Mouse (Mus musculus) layer of hippocampus, postnatal 25 days (tissue): ENCODE data around the gene Sbno1. TPM values are rescaled to one million over a fixed set of nuclear protein-coding genes. Genes with fewer than 3 reads are reported as not detected.
"Not testable (repeated sequence)": the region's sequence is repeated elsewhere in the genome, so short reads cannot be mapped to it uniquely, and the experiment has no call there.

ENCODE experiments used
- DNase-seq, 2 experiments: peaks; one replicate each; pipeline ENCODE4 v3.0.0; 2022; ENCODE audit warnings: mixed read lengths in 2 of 2, low spot score in 1 of 2; ENCODE audit errors: extremely low spot score in 1 of 2
- total RNA-seq, 2 experiments: library from RNA; stranded (reverse); gene quantifications; 2 replicates each; pipeline ENCODE4 v1.2.3; 2021

The Sbno1 gene
- total RNA-seq, 2 experiments from 2014 or later = 143 to 144 TPM

- no peak for DNase-seq
These were observed 48.7 kb downstream of the Sbno1 start for GRCm38 (mm10) chr5:124377149-124377548.

- no peak for DNase-seq
These were observed 49.4 kb downstream of the Sbno1 start for GRCm38 (mm10) chr5:124376401-124376800.

DNA sequence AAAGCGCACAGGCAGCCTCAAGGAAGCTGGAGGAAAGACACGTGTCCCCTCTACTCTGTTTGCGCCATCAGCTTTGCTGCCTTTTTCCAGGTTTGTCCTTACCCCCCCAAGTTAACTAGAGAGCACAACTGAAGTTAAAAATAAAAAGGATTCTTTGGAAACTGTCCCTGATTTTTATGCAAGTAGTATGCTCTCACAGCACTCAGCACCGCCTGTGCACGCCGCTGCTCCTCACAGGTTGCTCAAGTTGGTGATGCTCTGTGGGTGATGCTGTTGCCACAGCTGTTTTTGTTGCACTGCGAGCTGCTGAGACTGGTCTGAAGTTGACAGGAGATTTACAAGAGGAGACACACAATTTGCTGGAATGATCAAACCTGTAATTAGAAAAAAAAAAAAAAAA, 51.5 kb downstream of the Sbno1 start:
- no peak for DNase-seq

- DNase-seq = no peak
These were observed 59.1 kb downstream of the Sbno1 start for GRCm38 (mm10) chr5:124366721-124367120.

DNA sequence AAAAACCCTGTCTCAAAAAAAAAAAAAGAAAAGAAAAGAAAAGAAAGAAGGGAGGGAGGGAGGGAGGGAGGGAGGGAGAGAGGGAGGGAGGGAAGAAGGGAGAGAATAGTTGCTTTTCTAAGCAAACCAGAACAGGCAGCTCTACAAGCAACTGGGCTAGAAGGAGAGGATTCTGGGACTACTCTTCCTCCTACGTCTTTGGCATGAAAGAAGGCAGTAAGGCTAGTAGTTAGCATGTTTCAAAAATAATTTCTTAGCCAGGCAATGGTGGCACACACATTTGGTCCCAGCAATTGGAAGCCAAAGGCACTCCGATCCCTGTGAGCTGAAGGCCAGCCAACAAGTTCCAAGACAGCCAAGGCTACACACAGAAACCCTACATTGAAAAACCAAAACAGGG, 60.0 kb downstream of the Sbno1 start:
- no peak for DNase-seq

DNA sequence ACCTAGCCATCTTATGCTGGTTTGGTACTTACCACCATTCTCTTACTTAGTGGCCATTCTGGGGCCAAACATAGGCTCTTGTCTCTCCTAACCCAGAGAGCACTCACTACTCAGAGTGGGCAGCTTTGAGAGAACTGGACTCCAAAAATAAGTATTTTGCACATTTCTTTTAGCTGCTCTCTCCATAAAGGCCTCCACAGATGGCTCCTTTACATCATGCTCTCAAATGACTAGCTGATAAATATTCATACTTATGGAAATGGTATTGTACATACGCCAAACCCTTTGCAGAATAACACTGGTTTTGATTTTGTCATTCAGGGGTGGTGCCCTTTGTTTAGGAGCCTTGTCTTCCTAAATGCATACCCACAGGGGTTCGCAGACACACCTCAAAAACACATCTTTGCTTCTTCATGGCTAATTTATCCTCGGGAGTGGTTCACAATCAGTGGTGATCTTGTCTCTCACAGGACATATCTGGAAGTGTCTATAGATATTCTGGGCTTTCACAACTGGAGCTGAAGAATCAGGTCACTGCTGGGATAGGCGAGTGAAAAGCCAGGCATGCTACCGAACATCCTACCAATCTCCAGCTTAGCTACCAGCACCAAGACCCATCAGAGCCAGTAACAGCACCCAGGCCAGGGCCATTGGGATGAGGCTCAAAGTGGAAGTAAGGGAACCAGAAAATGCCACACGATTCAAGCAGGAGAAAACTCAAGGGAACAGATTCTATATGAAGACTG, 61.5 kb downstream of the Sbno1 start:
- no peak for DNase-seq

DNA sequence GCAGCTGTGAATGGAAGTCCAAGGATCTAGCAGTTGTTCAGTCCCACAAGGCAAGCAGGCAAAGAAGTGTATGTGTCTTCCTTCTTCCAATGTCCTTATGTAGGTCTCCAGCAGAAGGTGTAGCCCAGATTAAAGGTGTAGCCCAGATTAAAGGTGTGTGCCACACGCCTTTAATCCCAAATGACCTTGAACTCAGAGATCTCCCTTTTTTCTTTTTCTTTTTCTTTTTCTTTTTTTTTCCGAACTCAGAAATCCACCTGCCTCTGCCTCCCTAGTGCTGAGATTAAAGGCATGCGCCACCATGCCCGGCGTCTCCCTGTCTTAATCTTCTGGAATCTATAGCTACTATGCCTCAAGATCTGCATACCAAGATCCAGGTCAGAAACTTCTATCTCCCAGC, 62.8 kb downstream of the Sbno1 start, which contains the start of gene Cdk2ap1:
Cdk2ap1 (minus strand) TSS at position 101 of the 400 bp plus-strand sequence.
- not testable (repeated sequence) for DNase-seq

DNA sequence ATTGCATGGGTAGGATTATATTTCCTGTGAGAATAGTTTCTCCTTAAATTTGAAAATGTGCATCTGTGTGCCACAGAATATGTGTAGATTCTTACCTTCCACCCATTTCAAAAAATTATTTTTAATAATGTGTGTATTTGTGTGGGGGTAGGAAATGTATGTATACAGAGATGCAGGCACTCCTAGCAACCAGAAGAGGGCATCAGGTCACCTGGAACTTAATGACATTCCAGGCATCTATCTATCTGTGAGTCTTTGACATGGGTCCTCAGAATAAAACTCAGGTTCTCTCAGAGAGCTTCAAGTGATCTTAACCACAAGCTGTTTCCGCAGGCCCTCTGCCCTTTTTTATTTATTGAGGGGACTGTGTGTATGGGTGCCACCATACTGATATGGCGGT, 66.2 kb downstream of the Sbno1 start:
- no peak for DNase-seq

DNA sequence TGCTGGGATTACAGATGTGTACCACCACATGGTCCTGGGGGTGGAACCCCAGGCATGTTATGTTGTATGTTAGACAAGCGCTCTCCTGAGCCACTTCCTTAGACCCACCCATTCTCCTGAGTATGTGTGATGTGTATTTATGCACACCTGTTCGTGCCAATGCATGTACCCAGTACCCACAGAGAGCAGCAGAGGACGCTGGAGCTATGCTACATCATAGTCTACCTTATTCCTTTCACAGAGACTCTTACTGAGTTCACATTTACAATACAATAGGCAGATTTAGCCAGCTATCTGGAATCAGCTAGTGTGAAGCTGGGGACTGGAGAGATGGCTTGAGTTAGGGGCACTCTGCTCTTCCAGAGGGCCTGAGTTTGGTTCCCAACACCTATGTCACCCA, 69.1 kb downstream of the Sbno1 start:
- DNase-seq = no peak

- DNase-seq = no peak
These were observed 70.3 kb downstream of the Sbno1 start for GRCm38 (mm10) chr5:124355425-124355959.

- DNase-seq = no peak
These were observed 71.0 kb downstream of the Sbno1 start for GRCm38 (mm10) chr5:124354574-124355424.

- DNase-seq = peak; percentile 44 to 48
These were observed 71.9 kb downstream of the Sbno1 start for GRCm38 (mm10) chr5:124353726-124354547.

DNA sequence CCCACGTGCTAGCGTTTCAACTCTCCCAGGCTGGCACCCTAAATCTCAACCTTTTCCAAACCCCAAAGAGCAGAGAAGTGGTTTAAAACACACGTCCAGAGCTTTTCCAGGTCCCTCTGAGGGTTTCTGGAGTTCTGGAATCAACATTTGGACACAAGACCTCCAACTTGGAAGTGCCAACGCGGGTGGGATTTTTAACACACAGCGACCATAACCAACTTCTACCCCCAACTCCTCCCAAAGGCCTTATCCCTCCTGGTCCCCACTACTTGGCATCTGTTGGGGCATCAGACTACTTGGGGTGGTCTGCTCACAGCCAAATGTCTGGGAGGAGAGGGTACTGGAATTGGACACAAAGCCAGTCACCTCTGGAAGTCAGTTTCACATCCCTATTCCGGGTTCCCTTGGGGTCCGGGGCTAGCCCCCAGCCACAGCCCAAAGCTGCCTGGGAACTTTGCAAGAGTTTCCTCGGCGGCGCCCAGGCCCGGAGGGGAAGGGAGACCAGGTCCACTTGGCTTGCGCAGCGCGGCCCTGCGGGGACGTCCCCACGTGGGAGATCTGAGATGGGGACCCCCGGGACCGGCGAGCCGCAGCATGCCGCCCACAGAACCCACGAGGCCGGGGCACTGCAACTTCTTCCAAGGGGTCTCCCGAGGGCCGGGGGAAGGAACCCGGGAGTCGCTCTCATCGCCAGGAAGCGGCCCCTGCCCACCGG, 72.6 kb downstream of the Sbno1 start:
- DNase-seq = peak in 1 of 2 experiments; percentile 44

DNA sequence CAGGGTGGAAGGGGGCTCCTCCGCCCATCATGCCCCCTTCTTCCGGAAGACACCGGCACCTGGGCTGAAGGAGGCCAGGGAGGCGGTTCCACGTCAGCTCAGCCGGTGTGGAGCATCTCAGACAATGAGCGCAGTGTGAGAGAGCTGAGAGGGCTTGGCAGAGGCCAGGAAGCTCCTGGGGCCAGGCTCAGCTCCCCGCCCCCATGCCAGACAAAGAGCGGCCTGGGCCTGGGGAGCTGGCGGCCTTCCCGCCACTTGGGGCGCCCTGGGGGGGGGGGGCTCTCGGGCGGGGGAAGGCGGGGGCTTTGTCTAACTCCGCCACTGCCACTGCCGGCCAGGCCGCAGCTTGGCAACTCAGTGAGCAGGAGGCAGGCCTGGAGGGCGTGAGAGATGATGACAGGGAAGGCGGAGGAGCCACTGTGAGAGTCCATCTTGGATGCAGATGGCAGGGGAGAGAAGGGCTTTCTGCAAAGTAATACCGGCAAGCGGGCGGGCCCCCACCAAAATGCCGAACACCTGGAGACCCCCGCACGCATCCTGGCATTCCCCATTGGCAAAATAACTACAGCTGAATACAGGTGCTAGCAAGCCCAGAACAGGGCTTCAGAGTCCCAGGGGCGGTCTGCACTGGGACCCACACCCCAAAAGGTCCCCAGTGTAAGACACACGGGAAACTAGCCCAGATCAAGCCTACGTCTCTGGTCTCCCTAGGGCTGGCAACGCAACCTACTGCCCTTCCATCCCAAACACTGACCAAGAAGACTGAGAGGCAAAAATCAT, 73.5 kb downstream of the Sbno1 start:
- DNase-seq = peak in 1 of 2 experiments; percentile 47

GRCm38 (mm10) chr5:124351604-124352003, 74.2 kb downstream of the Sbno1 start:
- DNase-seq = no peak

DNA sequence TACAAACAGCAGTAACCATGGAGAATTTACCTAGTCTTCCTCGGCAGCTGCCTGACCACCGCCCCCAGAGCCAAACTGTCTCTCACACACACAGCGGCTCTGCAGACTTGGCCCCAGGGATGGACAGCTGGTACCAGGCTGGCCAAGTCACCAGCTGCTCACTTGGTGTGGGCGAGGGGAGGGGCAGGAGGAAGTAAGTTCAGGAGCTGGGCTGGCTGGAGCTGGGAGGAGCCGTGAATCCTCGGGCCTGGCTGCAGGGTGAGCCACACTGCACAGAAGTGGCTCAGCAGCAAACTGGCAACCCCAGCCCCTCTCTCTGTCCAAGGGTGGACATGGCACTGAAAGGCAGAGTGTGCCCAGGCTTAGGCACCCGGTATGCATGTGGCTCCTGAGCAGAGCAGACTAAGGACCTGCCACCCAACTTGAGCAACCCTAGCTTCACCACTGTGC, 74.7 kb downstream of the Sbno1 start:
- DNase-seq = peak; percentile 44

- no peak for DNase-seq
These were observed 75.5 kb downstream of the Sbno1 start for GRCm38 (mm10) chr5:124350350-124350749.

DNA sequence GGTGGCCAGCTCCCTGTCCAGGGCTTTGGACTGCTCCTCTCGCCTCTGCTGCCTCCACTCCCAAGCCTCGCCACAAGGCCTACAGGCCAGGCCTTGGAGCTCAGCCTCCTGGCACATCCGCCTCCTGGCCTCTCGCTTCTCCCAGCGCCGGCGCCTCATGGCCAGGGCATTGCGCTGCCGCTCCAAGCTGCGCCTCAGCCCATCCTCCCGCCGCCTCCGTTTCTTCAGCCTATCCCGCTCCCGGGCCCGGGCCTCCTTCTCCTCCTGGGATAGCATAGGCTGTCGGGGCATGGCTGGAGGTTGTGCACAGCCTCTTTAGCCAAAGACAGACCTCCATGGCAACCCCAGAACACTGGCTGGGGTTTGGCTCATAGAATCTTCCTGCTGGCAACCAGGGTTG, 76.6 kb downstream of the Sbno1 start:
- peak in 1 of 2 experiments; percentile 33 for DNase-seq

GRCm38 (mm10) chr5:124342897-124343296, 82.9 kb downstream of the Sbno1 start:
- no peak for DNase-seq
